Mouse (Mus musculus): ENCODE measurements at regions not wholly inside any gene's neighbourhood (a gene's known extent, or its start where the extent isn't known, plus 50 kb on each side); places are given as distances from the start of the nearest gene placed in this dataset.

DNA sequence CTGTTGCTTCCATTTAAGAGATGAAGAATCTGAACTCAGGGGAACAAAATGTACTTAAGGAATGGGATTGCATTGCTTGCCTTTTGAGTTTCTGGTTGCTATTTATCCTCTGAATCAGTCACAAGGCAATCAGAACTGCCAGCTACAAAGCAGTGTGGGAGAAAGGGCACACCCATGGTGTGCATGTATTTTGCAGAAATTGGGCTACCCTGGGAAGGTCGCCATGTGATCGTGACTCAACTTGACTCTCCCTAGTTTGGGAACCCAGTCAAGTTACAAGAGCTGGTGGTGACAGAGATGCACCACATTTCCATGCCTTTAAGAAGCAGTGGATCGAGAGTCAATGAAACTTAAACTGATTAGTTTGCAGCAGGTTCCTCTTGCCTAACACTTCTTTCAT, 98.5 kb upstream of the Pard3b start:
- TF ChIP-seq POLR2A (IDR thresholded peaks at IDR 0.05; ENCODE audit: extremely low read depth, insufficient read depth, low read length): no peak
- TF ChIP-seq CTCF (IDR thresholded peaks at IDR 0.05; ENCODE audit: low read depth, low read length): no peak

Measured in liver, adult 2 months (tissue).